Mouse (Mus musculus) ES-E14 (cell line): ENCODE measurements around the gene Anxa9.

ENCODE experiments used
- CHD2 ChIP-seq: IDR thresholded peaks from 2 replicates; pipeline ENCODE4 v1.6.1; 2014; ENCODE audit warnings: mild to moderate bottlenecking, low read depth, low read length, inconsistent platforms
- HCFC1 ChIP-seq: IDR thresholded peaks from 2 replicates; pipeline ENCODE4 v1.6.1; 2012; ENCODE audit warnings: low read length, inconsistent platforms, borderline replicate concordance; ENCODE audit not compliant: insufficient read depth
- MAFK ChIP-seq: IDR thresholded peaks from 2 replicates; pipeline ENCODE4 v1.6.1; 2014; ENCODE audit warnings: mild to moderate bottlenecking, low read depth, low read length, inconsistent platforms; ENCODE audit not compliant: insufficient read depth
- ZC3H11A ChIP-seq: IDR thresholded peaks from 2 replicates; pipeline ENCODE4 v1.6.1; 2012; ENCODE audit warnings: low read depth, mild to moderate bottlenecking, inconsistent platforms, low read length, borderline replicate concordance
- ZNF384 ChIP-seq: IDR thresholded peaks from 2 replicates; pipeline ENCODE4 v1.6.1; 2012; ENCODE audit warnings: low read depth, low read length, inconsistent platforms

DNA sequence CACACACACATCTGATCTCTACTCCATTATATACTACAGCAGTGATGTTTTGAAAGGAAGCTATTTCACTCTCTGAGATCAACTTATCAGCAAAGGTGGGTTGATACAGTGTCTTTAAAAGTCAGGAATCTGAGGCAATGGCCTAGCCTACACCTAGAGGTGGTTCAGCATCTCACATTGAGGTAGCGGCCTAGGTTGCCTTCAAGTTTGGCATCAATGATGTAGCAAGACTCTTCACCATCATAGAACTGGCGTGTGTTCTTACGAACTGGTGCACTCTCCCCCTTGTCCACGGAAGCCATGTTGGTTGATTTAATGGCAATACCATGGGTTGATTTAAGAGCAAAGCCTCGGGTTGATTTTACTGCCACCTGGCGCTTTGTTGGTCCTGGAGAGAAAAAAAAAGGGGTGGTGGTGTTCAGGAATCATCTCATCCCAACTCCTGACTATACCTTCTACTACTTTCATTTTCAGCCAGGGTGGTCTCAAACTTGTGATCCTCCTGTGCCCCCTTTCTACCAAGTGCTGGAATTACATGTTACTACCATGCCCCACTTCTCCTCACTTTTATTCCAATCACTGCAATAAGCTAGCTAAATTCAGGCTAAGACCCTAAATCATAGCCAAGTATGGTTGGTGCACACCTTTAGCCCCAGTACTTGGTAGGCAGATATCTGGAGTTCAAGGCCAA lies 17.6 kb upstream of the Anxa9 start:
- TF ChIP-seq ZNF384 (0 out of 2 replicates have a peak, but pooled peaks have one; percentile 28), ZC3H11A (no peak), HCFC1 (no peak), CHD2 (no peak), MAFK (no peak)
